Mouse (Mus musculus) neutrophil, adult 83 days (primary cell): ENCODE measurements around the gene Gm21312. TPM values are rescaled to one million over a fixed set of nuclear protein-coding genes. Genes with fewer than 3 reads are reported as not detected.

ENCODE experiments used
- total RNA-seq, 2 experiments: library from RNA; stranded (reverse); gene quantifications; one replicate each; pipeline ENCODE4 v1.2.4; 2023

The Gm21312 gene
- not detected for total RNA-seq

DNA sequence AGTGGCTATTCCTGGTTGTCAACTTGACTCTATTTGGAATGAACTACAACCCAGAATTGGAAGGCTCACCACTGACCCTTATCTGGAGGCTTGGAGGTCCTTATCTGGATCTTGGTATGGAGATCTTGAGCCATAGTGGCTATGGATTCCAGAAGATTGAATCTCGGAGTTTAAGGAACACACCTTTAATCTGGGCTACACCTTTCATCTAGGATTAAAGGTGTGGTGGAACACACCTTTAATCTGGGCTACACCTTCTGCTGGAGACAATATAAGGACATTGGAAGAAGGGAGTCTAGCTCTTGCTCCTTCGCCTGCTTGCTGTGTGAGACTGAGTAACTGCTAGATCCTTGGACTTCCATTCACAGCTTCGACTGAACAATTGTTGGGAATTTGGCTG lies at the start of gene Gm21312:
Gene Gm21312, plus strand, starts transcription at position 301 of the 400 bp plus-strand sequence.

DNA sequence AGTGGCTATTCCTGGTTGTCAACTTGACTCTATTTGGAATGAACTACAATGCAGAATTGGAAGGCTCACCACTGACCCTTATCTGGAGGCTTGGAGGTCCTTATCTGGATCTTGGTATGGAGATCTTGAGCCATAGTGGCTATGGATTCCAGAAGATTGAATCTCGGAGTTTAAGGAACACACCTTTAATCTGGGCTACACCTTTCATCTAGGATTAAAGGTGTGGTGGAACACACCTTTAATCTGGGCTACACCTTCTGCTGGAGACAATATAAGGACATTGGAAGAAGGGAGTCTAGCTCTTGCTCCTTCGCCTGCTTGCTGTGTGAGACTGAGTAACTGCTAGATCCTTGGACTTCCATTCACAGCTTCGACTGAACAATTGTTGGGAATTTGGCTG lies 34.1 kb upstream of the Gm21312 start, which contains the start of gene Gm21293:
Gene Gm21293, plus strand, starts transcription at position 301 of the 400 bp plus-strand sequence.

DNA sequence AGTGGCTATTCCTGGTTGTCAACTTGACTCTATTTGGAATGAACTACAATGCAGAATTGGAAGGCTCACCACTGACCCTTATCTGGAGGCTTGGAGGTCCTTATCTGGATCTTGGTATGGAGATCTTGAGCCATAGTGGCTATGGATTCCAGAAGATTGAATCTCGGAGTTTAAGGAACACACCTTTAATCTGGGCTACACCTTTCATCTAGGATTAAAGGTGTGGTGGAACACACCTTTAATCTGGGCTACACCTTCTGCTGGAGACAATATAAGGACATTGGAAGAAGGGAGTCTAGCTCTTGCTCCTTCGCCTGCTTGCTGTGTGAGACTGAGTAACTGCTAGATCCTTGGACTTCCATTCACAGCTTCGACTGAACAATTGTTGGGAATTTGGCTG lies 25.6 kb upstream of the Gm21312 start, which contains the start of gene Gm6763:
Gene Gm6763, plus strand, starts transcription at position 301 of the 400 bp plus-strand sequence.

DNA sequence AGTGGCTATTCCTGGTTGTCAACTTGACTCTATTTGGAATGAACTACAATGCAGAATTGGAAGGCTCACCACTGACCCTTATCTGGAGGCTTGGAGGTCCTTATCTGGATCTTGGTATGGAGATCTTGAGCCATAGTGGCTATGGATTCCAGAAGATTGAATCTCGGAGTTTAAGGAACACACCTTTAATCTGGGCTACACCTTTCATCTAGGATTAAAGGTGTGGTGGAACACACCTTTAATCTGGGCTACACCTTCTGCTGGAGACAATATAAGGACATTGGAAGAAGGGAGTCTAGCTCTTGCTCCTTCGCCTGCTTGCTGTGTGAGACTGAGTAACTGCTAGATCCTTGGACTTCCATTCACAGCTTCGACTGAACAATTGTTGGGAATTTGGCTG lies 17.1 kb upstream of the Gm21312 start, which contains the start of gene Gm8764:
Gene Gm8764, plus strand, starts transcription at position 301 of the 400 bp plus-strand sequence.

DNA sequence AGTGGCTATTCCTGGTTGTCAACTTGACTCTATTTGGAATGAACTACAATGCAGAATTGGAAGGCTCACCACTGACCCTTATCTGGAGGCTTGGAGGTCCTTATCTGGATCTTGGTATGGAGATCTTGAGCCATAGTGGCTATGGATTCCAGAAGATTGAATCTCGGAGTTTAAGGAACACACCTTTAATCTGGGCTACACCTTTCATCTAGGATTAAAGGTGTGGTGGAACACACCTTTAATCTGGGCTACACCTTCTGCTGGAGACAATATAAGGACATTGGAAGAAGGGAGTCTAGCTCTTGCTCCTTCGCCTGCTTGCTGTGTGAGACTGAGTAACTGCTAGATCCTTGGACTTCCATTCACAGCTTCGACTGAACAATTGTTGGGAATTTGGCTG lies 8.6 kb upstream of the Gm21312 start, which contains the start of gene Gm21304:
Gene Gm21304, plus strand, starts transcription at position 301 of the 400 bp plus-strand sequence.

DNA sequence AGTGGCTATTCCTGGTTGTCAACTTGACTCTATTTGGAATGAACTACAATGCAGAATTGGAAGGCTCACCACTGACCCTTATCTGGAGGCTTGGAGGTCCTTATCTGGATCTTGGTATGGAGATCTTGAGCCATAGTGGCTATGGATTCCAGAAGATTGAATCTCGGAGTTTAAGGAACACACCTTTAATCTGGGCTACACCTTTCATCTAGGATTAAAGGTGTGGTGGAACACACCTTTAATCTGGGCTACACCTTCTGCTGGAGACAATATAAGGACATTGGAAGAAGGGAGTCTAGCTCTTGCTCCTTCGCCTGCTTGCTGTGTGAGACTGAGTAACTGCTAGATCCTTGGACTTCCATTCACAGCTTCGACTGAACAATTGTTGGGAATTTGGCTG lies 8.4 kb downstream of the Gm21312 start, which contains the start of gene Gm20765:
Gene Gm20765, plus strand, starts transcription at position 301 of the 400 bp plus-strand sequence.

DNA sequence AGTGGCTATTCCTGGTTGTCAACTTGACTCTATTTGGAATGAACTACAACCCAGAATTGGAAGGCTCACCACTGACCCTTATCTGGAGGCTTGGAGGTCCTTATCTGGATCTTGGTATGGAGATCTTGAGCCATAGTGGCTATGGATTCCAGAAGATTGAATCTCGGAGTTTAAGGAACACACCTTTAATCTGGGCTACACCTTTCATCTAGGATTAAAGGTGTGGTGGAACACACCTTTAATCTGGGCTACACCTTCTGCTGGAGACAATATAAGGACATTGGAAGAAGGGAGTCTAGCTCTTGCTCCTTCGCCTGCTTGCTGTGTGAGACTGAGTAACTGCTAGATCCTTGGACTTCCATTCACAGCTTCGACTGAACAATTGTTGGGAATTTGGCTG lies 16.9 kb downstream of the Gm21312 start, which contains the start of gene Gm4340:
Gene Gm4340, plus strand, starts transcription at position 301 of the 400 bp plus-strand sequence.

Other genes starting within 250 kb of the Gm21312 start
- not detected for gene Gm21293, start 34.0 kb upstream of the Gm21312 start, total RNA-seq
- not detected for gene Gm6763, start 25.5 kb upstream of the Gm21312 start, total RNA-seq
- gene Gm8764, start 17.0 kb upstream of the Gm21312 start, total RNA-seq = not detected
- not detected for gene Gm21304, start 8.5 kb upstream of the Gm21312 start, total RNA-seq
- not detected for gene Gm20765, start 8.5 kb downstream of the Gm21312 start, total RNA-seq
- not detected for gene Gm4340, start 17.0 kb downstream of the Gm21312 start, total RNA-seq